Mouse (Mus musculus): ENCODE measurements around the gene Fam184b.

Fam184b gene

DNA sequence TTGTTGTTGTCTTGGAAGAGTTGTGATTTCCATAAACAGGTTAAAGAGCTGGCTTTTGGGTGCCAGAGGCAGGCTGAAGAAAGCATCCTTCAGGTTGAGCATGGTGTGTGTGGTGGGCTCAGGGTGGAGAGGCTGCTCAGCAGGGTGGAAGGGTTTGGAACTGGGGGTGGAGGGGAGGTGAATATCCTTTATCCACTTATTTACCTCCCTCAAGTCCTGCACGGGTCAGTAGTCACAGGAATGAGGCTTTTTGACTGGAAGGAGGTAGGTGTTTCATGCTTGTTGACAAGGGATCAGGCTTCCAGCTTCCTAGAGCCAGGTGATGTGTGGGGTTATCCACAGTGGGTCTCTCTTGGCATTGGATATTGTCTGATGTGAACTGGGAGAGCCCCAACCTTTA, 124.8 kb downstream of the Fam184b start:
- no peak for DNase-seq (ENCODE audit: low read depth, low spot score)

- DNase-seq (ENCODE audit: low read depth, low spot score) = no peak
These were observed 125.9 kb downstream of the Fam184b start for GRCm38 (mm10) chr5:45513511-45513910.

DNA sequence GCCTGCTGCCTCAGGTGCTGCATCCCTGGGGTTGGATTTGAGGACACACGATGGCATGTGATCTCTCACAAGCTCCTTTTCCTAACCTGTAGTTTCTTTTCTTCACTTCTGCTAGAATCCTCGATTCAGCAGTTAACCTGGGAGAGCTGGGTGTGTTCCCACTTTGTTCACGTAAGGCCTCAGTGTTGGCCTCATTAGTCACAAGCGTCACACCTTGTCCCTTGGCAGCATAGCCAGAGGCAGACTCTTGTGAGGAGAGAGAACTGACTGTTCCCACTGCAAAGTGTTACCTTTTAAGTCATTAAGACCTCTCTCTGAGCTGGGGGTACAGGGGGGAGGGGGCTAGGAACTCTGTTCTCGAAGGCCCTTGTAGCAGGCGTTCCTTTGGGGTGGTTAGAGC, 126.5 kb downstream of the Fam184b start:
- no peak for DNase-seq (ENCODE audit: low read depth, low spot score)

- no peak for DNase-seq (ENCODE audit: low read depth, low spot score)
These were observed 129.3 kb downstream of the Fam184b start for GRCm38 (mm10) chr5:45510071-45510470.

- no peak for DNase-seq (ENCODE audit: low read depth, low spot score)
These were observed 141.8 kb downstream of the Fam184b start for GRCm38 (mm10) chr5:45497564-45497963.

GRCm38 (mm10) chr5:45496930-45497550, 142.4 kb downstream of the Fam184b start:
- DNase-seq (ENCODE audit: low read depth, low spot score) = no peak

- DNase-seq (ENCODE audit: low read depth, low spot score) = no peak
These were observed 142.9 kb downstream of the Fam184b start for GRCm38 (mm10) chr5:45496479-45496878.

GRCm38 (mm10) chr5:45496042-45496441, 143.4 kb downstream of the Fam184b start:
- no peak for DNase-seq (ENCODE audit: low read depth, low spot score)

- no peak for DNase-seq (ENCODE audit: low read depth, low spot score)
These were observed 143.9 kb downstream of the Fam184b start for GRCm38 (mm10) chr5:45495429-45495975.

DNA sequence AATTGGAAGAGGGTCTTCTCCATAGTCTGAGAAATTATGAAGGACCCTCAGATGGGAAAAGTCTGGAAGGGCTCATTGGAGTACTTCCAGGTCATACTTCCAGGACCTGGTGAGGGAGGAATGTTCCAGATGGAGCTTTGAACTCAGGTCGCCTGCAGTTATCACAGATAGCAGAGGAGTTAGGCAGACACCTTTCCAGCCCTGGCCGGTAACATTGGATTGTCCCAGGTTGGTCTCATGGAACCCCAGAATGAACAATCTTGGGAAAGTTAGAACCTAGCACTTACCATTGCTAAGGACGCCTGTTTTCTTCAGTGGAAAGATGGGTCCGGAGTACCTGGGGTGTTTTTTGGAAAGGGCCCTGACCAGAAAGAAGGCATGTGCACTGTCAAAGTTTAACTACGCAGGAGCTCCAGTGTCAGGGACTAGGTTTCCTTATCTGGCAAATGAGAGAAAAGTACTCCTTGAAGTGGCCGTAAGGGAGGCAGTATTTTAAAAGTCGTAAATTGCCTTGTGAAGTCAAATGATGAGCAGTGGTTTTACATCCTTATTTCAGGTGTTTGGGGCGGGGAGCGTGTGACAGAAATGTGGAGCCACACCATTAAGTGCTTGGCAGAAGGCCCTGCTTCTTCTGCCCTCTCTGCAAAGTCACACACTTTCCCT, 145.2 kb downstream of the Fam184b start:
- no peak for DNase-seq (ENCODE audit: low read depth, low spot score)

DNA sequence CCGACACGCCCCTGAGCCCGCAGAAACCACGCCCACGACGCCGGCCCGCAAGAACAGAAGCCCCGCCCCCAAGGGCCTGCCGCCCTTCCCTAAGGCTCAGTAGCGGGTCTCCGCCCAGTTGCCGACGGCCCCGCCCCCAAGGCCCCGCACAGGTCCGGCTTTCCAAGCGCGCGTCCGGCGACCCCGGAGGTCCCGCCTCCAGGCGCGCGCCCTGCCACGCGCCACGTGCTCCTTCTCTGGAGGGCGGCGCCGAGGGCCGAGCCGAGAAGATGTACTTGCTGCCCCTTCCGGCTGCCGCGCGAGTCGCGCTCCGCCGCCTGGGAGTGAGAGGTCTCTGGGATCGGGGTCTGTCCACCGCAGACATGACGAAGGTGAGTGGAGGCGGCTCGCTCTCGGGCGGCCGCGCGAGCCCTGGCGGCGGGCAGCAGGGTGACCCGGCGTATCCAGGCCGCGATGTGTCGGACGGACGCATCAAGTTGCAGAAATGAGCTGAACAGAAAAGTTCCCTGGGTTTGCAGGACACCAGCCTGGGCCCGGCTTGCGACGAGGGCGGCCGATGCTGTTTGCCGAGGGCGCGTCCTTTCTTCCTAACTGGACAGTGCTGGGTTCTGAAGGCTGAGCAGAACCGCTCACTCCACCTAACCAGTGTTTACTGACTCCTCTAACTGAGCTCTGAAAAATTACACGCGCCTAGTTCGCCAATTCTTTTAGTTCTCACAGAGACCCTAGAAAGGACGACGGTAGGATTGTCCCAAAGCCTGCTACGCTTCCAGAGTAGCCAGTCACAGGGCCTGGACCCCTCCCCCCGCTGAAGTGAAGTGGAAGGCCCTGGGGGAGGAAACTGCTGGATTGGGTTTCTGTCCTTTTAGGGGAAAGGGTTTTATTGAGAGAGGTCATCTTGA, 146.0 kb downstream of the Fam184b start, which contains the start of gene Lap3:
TSS of gene Lap3 (plus strand) at position 184 of the 902 bp plus-strand sequence.
- peak; percentile 97 for DNase-seq (ENCODE audit: low read depth, low spot score)

GRCm38 (mm10) chr5:45491776-45492175, 147.6 kb downstream of the Fam184b start:
- no peak for DNase-seq (ENCODE audit: low read depth, low spot score)

GRCm38 (mm10) chr5:45483654-45484053, 155.8 kb downstream of the Fam184b start:
- DNase-seq (ENCODE audit: low read depth, low spot score) = no peak

DNA sequence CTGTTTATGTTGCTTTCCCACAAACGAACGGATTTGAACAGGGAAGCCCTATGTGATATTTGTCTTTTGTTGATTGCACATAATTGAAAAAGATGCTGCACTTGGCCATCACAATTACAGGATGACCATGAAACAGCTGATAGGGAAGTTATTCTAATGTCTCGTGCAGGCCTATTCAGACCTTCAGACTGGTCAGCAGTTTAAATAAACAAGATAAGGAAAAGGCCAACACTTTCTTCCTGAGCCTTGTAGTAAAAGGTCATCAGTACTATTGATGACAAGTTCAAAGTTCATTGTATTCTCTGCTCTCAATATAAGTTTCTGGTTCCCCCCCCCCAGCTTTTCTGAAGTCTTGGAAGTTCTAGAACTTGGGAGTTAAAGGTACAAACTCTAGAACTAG, 156.8 kb downstream of the Fam184b start:
- no peak for DNase-seq (ENCODE audit: low read depth, low spot score)

GRCm38 (mm10) chr5:45481125-45481524, 158.3 kb downstream of the Fam184b start:
- DNase-seq (ENCODE audit: low read depth, low spot score) = no peak

DNA sequence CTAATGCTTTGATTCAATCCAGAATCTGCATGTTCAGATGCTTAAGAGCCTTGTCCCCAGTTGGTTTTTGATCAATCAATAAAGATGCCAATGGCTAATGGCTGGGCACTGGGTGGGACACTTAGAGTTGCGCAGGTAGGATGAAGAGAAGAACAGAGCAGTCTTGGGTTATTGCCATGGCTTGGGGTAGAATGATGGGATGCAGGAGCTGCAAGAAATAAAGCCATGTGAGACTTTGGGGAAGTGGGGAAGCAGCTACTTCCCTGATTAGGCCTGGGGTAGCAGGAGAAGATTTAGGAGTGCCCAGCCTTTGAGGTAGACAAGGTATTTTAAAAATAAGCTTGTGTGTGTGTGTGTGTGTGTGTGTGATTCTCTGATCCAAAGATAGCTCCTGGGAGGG, 159.3 kb downstream of the Fam184b start:
- DNase-seq (ENCODE audit: low read depth, low spot score) = no peak
